Mouse (Mus musculus): ENCODE data around the gene Gstt4.

GRCm38 (mm10) chr10:75853452-75853851, 31.1 kb upstream of the Gstt4 start:
- TF ChIP-seq MYOD1 (IDR thresholded peaks at IDR 0.05; ENCODE audit: control insufficient read depth, insufficient read length, low read depth), result no peak
- no peak for TF ChIP-seq CTCF (IDR thresholded peaks at IDR 0.05; ENCODE audit: control insufficient read depth, insufficient read depth, insufficient read length)
- no peak for TF ChIP-seq MAX (IDR thresholded peaks at IDR 0.05)
- no peak for TF ChIP-seq CEBPB (IDR thresholded peaks at IDR 0.05; ENCODE audit: low read depth)

Data from C2C12 (cell line).